Mouse (Mus musculus): Measurements from ENCODE around the gene Rnpep.

DNA sequence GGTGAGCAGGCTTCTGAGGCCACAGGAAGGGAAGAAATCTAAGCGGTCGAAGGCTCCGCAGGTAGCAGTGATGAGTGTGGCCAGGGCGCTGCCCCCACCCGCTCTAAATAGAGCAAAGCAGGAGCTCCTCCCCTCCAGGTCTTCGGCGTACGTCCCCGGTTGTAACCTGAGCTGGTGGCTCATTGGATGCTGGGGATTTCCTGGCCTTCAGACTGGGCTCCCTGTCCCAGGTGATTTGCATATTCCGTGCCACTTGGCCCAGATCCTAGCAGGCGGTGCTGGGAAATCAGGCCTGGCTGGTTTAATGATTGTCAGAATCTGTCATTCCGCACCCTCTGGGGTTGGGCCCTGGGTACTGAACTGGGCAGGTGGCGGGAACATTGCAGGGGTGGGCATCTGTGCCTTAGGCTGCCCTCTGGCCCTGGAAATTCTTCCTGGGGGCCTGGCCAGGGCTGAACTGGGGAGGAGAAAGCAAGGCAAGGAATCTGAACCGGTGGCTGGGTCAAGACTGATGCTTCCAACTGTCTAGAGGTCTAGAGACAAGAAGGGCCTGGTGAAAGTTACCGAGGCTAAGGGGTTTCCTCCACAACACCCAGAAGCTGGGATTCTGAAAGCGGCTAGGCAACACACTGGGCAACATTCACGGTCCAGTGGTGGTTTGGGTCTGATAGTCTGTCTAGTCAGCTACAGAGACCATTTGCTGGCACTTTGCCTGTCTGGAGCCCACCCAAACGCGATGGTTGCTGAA lies 25.3 kb downstream of the Rnpep start, which contains the start of gene Elf3:
- no peak for TF ChIP-seq CTCF (conservative IDR thresholded peaks at IDR 0.05; ENCODE audit: low read length)
- no peak for TF ChIP-seq POU5F1 (IDR thresholded peaks at IDR 0.05; ENCODE audit: borderline replicate concordance, low read length)
